Mouse (Mus musculus) cortical plate, adult 2 months (tissue): Measurements from ENCODE around the gene Syne2.

ENCODE experiments used
- CTCF ChIP-seq: fragments of 200-500 bp; IDR thresholded peaks from 2 replicates; pipeline ENCODE4 v1.5.1; 2011; ENCODE audit warnings: mild to moderate bottlenecking, control low read depth, low read length; ENCODE audit not compliant: insufficient read depth; ENCODE audit errors: extremely low read depth
- POLR2A ChIP-seq: fragments of 200-500 bp; IDR thresholded peaks from 2 replicates; pipeline ENCODE4 v1.6.1; 2011; ENCODE audit warnings: mild to moderate bottlenecking, low read length, control low read depth; ENCODE audit not compliant: insufficient read depth; ENCODE audit errors: extremely low read depth

DNA sequence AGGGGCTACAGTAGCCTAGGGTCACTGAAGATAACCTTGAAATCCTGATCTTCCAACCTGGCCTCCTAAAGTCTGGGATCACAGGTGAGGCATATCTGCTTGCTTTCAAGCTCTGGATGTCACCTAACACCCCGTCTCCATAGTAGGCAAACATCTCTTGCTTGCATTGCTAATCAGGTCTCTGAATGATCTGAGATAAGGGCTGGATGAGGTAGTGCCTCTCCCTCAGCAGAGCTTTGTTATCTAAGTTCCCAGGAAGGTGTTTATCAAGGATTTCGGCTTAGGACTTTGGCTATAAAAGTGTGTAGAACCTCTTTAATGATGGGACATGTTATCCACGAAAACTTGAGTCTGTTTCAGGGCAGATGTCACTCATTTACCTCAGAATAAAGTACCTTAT is 46.5 kb upstream of the Syne2 start:
- TF ChIP-seq CTCF (no peak), POLR2A (no peak)
